Mouse (Mus musculus) heart, adult 2 months (tissue): ENCODE results near the gene Ube2s.

Experiments
- EP300 ChIP-seq: fragments of 200-500 bp; IDR thresholded peaks from 2 replicates; pipeline ENCODE4 v1.6.1; 2011; ENCODE audit warnings: low read depth, low read length, control low read depth; ENCODE audit not compliant: insufficient read depth
- POLR2A ChIP-seq: fragments of 200-500 bp; IDR thresholded peaks from 2 replicates; pipeline ENCODE4 v1.6.1; 2011; ENCODE audit warnings: mild to moderate bottlenecking, low read depth, low read length, control low read depth; ENCODE audit not compliant: insufficient read depth

- TF ChIP-seq POLR2A, result no peak
- TF ChIP-seq EP300, result no peak
Observed at GRCm38 (mm10) chr7:4821690-4822089, 9.3 kb upstream of the Ube2s start.
